Mouse (Mus musculus) brain, embryonic 14.5 days (tissue): ENCODE data around the gene Lipa.

Source experiments
- CTCF ChIP-seq: fragments of 200-500 bp; IDR thresholded peaks from 2 replicates; pipeline ENCODE4 v1.5.1; 2012; ENCODE audit warnings: inconsistent platforms, mild to moderate bottlenecking, moderate library complexity, borderline replicate concordance; ENCODE audit not compliant: insufficient read depth, insufficient read length; ENCODE audit errors: extremely low read depth
- POLR2A ChIP-seq: fragments of 200-500 bp; IDR thresholded peaks from 2 replicates; pipeline ENCODE4 v1.6.1; 2012; ENCODE audit warnings: mild to moderate bottlenecking, inconsistent platforms, borderline replicate concordance; ENCODE audit not compliant: poor library complexity, insufficient read depth, insufficient read length, severe bottlenecking; ENCODE audit errors: extremely low read depth

DNA sequence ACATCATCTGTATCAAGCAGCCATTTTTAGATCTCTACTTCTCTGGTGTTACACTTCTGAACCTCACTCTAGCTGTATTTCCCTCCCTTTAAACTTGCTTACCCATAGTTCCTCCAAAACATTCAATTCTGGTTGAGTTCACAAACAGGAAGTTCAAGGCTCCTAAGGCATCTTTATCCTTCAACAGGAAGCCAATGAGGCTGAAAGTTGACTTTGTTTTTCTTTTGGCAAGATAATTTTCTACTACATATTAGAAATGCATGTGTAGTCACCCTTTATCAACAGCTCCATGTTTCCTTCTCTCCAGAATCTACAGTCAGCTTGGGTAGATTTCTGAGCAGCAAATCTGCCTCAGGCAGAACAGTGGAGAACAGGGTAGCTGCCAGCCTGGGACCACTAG is 35.3 kb upstream of the Lipa start:
- TF ChIP-seq POLR2A, result no peak
- no peak for TF ChIP-seq CTCF
